Mouse (Mus musculus): ENCODE measurements around the gene Acr. TPM values are rescaled to one million over a fixed set of nuclear protein-coding genes. Genes with fewer than 3 reads are reported as not detected.

Gene Acr
- polyA plus RNA-seq (2015; fragmentation: Nextera tagmentation; extraction: Ambion mirVana) = 1.6 and 1.8 TPM in 2 replicates

DNA sequence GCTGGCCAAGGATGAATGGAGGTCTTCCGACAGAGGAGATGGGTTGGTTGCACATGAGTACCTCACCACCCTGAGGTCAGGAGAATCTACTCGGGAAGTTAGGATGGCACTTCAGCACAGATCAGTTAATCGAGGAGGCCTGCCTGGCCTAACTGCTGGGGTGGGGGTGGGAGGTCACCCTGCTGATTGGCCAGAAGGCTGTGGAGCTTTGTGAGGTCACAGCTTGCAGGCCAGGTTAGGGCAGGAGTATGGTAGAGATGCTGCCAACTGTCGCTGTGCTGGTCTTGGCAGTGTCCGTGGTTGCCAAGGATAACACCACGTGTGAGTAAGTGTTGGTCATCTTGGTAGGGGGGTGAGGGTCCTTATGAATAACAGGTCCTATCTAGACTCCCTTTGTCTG is at the start of gene Acr:
Gene Acr (plus strand): TSS at position 213 of the 400 bp plus-strand sequence.
- no peak within 1 kb of the TSS for H3K4me2 ChIP-seq (ENCODE audit: low read length)
- H3K27ac ChIP-seq (ENCODE audit: low read length) = no peak within 1 kb of the TSS
- no peak for ATAC-seq
- H3K36me3 ChIP-seq (ENCODE audit: control insufficient read depth, insufficient read depth, low read length) = no peaks in the 10 kb centered on the region
- no peaks in the 10 kb centered on the region for H3K4me1 ChIP-seq (ENCODE audit: control insufficient read depth, insufficient read depth, low read length)
- no peak within 1 kb of the TSS for H3K4me3 ChIP-seq (ENCODE audit: low read depth, low read length)
- H3K9me3 ChIP-seq (replicated peaks; ENCODE audit: control insufficient read depth, low read length, poor library complexity, severe bottlenecking) = no peaks in the 10 kb centered on the region
- H3K9ac ChIP-seq (ENCODE audit: low read depth, low read length) = no peak within 1 kb of the TSS
- no peaks in the 10 kb centered on the region for H3K27me3 ChIP-seq (ENCODE audit: control insufficient read depth, insufficient read depth, low read depth, low read length)
- 88% methylated on average over 6 of the region's 6 CpGs for WGBS

DNA sequence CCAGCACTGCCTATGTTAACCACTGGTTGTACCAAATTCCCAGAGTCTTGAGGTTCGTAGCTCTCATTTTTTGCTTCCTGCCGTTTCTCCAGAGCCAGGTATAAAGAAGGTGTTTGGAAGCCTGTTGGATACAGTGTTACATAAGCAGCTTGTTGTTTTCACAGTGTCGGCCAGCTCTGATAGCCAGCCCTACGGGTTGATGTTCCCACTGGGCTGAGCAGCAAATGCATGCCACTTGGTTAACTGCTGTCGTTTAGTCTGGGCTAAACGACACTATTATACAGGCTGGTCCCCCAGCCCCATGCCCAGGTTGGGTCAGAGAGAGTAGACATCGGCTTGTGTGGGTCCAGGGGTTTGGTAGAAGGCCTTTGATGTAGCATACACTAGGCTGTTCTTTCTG is 46.2 kb upstream of the Acr start:
- Histone ChIP-seq H3K9ac (ENCODE audit: low read depth, low read length) (no peak overlapping the region), H3K9me3 (replicated peaks; ENCODE audit: control insufficient read depth, low read length, poor library complexity, severe bottlenecking) (no peaks in the 10 kb centered on the region), H3K4me3 (ENCODE audit: low read depth, low read length) (no peak overlapping the region), H3K27ac (ENCODE audit: low read length) (no peak overlapping the region), H3K4me1 (ENCODE audit: control insufficient read depth, insufficient read depth, low read length) (no peaks in the 10 kb centered on the region), H3K36me3 (ENCODE audit: control insufficient read depth, insufficient read depth, low read length) (peaks cover 3% of the 10 kb centered on the region; the same call in 1 of the 2 replicates), H3K27me3 (ENCODE audit: control insufficient read depth, insufficient read depth, low read depth, low read length) (no peaks in the 10 kb centered on the region), H3K4me2 (ENCODE audit: low read length) (no peak overlapping the region)
- 85% methylated on average over 7 of the region's 7 CpGs for WGBS
- ATAC-seq = no peak

- 89% methylated on average over 10 of the region's 10 CpGs for WGBS
- no peak overlapping the region; the same call in 1 of the 2 replicates for H3K4me3 ChIP-seq (ENCODE audit: low read depth, low read length)
- no peak for ATAC-seq
- H3K27me3 ChIP-seq (ENCODE audit: control insufficient read depth, insufficient read depth, low read depth, low read length) = no peaks in the 10 kb centered on the region
- H3K36me3 ChIP-seq (ENCODE audit: control insufficient read depth, insufficient read depth, low read length) = peaks cover 3% of the 10 kb centered on the region; the same call in 1 of the 2 replicates
- peak overlapping the region; percentile 97 for H3K4me2 ChIP-seq (ENCODE audit: low read length)
- no peak overlapping the region for H3K27ac ChIP-seq (ENCODE audit: low read length)
- no peak overlapping the region; the same call in 1 of the 2 replicates for H3K9ac ChIP-seq (ENCODE audit: low read depth, low read length)
- H3K9me3 ChIP-seq (replicated peaks; ENCODE audit: control insufficient read depth, low read length, poor library complexity, severe bottlenecking) = no peaks in the 10 kb centered on the region
- H3K4me1 ChIP-seq (ENCODE audit: control insufficient read depth, insufficient read depth, low read length) = no peaks in the 10 kb centered on the region
These were observed 45.4 kb upstream of the Acr start for GRCm38 (mm10) chr15:89522566-89523282.

DNA sequence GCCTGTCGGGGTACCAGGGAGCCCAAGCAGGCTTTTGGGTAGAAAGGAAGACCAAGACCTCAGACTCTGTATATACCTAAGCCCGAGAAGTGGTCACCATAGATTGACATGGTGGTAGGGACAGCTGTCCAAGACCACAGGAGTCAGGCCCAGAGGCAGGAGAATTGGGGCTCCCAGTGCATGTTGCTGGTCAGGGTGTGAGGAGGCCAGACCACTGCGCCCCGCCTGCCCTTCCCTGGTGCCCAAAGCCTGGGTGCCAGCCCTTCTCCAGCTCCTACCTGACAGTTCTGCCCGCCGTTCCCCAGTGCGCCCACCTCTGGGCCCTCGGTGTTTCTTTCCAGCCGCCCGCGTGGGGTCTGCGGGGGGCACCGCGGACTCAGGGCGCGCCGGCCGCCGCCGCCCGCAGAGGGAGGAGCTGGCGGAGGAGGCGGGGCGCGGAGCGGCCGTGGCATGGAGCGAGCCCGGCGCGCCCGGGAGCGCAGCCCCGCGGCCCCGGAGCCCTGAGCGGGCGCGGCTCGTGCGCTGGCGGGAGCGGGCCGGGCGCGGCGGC is 44.8 kb upstream of the Acr start:
- peak overlapping the region; percentile 97 for H3K4me2 ChIP-seq (ENCODE audit: low read length)
- ATAC-seq = peak; percentile 40; the same call in 1 of the 2 replicates
- H3K36me3 ChIP-seq (ENCODE audit: control insufficient read depth, insufficient read depth, low read length) = peaks cover 3% of the 10 kb centered on the region; the same call in 1 of the 2 replicates
- H3K27me3 ChIP-seq (ENCODE audit: control insufficient read depth, insufficient read depth, low read depth, low read length) = no peaks in the 10 kb centered on the region
- no peak overlapping the region for H3K27ac ChIP-seq (ENCODE audit: low read length)
- H3K9me3 ChIP-seq (replicated peaks; ENCODE audit: control insufficient read depth, low read length, poor library complexity, severe bottlenecking) = no peaks in the 10 kb centered on the region
- 10% methylated on average over 16 of the region's 47 CpGs for WGBS
- no peaks in the 10 kb centered on the region for H3K4me1 ChIP-seq (ENCODE audit: control insufficient read depth, insufficient read depth, low read length)
- H3K4me3 ChIP-seq (ENCODE audit: low read depth, low read length) = peak overlapping the region; percentile 52
- H3K9ac ChIP-seq (ENCODE audit: low read depth, low read length) = peak overlapping the region; percentile 64

- no peaks in the 10 kb centered on the region for H3K4me1 ChIP-seq (ENCODE audit: control insufficient read depth, insufficient read depth, low read length)
- H3K9ac ChIP-seq (ENCODE audit: low read depth, low read length) = peak overlapping the region; percentile 64
- H3K27ac ChIP-seq (ENCODE audit: low read length) = no peak overlapping the region
- peak; percentile 29; the same call in 1 of the 2 replicates for ATAC-seq
- WGBS = 6% methylated on average over 51 of the region's 52 CpGs
- no peaks in the 10 kb centered on the region for H3K27me3 ChIP-seq (ENCODE audit: control insufficient read depth, insufficient read depth, low read depth, low read length)
- H3K36me3 ChIP-seq (ENCODE audit: control insufficient read depth, insufficient read depth, low read length) = peaks cover 3% of the 10 kb centered on the region; the same call in 1 of the 2 replicates
- no peaks in the 10 kb centered on the region for H3K9me3 ChIP-seq (replicated peaks; ENCODE audit: control insufficient read depth, low read length, poor library complexity, severe bottlenecking)
- H3K4me3 ChIP-seq (ENCODE audit: low read depth, low read length) = peak overlapping the region; percentile 52
- peak overlapping the region; percentile 97 for H3K4me2 ChIP-seq (ENCODE audit: low read length)
These were observed 44.0 kb upstream of the Acr start for GRCm38 (mm10) chr15:89524001-89524571.

DNA sequence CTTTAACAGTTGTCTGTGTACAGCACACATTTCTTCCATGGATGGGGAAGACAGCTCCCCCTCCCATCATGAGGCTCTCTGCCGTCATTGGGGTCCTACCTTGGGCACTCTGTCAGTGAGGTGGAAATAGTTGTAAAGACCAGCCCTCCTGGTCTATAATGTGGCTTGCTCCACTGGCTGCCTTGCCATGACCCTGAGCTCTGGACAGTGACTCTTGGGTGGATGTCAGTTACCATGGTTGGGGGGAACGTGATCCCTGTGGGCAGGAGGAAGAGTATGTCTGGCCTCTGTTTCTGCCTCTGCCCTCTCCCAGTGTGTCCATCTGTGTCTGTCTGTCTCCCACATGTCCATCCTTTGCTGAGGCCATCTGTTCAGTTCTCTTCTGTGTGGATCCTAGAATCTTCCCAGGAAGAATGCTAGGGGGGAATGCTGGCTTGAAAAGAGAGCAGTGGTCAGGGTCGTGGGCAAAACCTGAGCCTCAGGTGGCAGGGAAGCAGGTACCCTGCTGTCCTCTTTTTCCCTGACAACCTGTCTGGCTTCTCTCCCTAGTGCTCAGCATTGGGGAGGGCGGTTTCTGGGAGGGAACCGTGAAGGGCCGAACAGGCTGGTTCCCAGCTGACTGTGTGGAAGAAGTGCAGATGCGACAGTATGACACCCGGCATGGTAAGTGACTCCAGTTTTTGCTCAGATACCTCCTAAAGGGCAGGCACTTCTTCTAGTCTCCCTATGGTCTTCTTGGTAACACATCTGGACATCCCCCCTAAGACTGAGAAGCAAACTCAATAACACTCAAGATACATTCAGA is 43.3 kb upstream of the Acr start:
- ATAC-seq = no peak
- Histone ChIP-seq H3K4me3 (ENCODE audit: low read depth, low read length) (peak overlapping the region; percentile 52), H3K4me1 (ENCODE audit: control insufficient read depth, insufficient read depth, low read length) (no peaks in the 10 kb centered on the region), H3K9ac (ENCODE audit: low read depth, low read length) (peak overlapping the region; percentile 64), H3K36me3 (ENCODE audit: control insufficient read depth, insufficient read depth, low read length) (peaks cover 3% of the 10 kb centered on the region; the same call in 1 of the 2 replicates), H3K9me3 (replicated peaks; ENCODE audit: control insufficient read depth, low read length, poor library complexity, severe bottlenecking) (no peaks in the 10 kb centered on the region), H3K27me3 (ENCODE audit: control insufficient read depth, insufficient read depth, low read depth, low read length) (no peaks in the 10 kb centered on the region), H3K27ac (ENCODE audit: low read length) (no peak overlapping the region), H3K4me2 (ENCODE audit: low read length) (peak overlapping the region; percentile 97)
- WGBS = 67% methylated on average over 8 of the region's 8 CpGs

DNA sequence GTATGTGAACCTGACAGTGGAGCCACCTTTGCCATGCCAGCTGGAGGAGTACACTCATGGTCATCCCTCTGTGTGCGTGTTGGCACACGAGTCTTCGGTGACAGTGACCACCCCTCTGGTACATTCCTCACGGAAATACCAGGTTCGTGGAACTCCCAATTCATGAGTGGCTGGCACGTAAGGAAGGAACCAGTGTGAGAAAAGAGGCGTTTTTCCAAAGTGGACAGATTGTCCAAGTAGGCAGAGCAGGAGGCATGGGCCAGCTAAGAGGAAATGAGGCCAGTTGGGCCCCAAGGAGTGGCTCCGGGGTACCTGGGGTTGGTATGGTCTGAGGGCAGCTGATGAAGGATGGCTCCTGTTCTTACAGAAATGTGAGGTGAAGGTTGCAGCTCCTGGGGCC is 42.7 kb upstream of the Acr start:
- no peaks in the 10 kb centered on the region for H3K9me3 ChIP-seq (replicated peaks; ENCODE audit: control insufficient read depth, low read length, poor library complexity, severe bottlenecking)
- WGBS = 96% methylated on average over 8 of the region's 8 CpGs

DNA sequence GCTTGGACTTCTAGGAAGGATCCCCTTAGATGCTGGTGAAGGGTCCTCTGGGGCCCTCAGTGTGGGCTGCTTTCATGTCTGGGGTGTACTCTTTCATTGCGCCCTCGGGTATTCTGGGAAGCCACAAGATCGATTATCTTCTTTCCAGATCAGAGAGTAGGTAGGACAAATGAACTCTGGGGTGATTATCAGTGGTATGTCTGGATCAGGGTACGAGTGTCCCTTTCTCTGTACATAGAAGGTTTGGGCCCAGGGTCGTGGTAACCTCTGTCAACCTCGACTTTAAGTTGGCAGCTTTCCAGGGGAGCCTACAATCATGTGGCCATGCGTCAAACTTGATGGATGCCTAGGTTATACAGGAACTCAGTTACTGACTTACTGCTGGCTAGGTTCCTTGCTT is 42.2 kb upstream of the Acr start:
- H3K9me3 ChIP-seq (replicated peaks; ENCODE audit: control insufficient read depth, low read length, poor library complexity, severe bottlenecking) = no peaks in the 10 kb centered on the region
- WGBS = 80% methylated on average over 7 of the region's 7 CpGs
- H3K9ac ChIP-seq (ENCODE audit: low read depth, low read length) = no peak overlapping the region
- H3K4me1 ChIP-seq (ENCODE audit: control insufficient read depth, insufficient read depth, low read length) = no peaks in the 10 kb centered on the region
- H3K4me3 ChIP-seq (ENCODE audit: low read depth, low read length) = no peak overlapping the region
- ATAC-seq = no peak
- peaks cover 3% of the 10 kb centered on the region; the same call in 1 of the 2 replicates for H3K36me3 ChIP-seq (ENCODE audit: control insufficient read depth, insufficient read depth, low read length)
- no peak overlapping the region for H3K4me2 ChIP-seq (ENCODE audit: low read length)
- H3K27ac ChIP-seq (ENCODE audit: low read length) = no peak overlapping the region
- no peaks in the 10 kb centered on the region for H3K27me3 ChIP-seq (ENCODE audit: control insufficient read depth, insufficient read depth, low read depth, low read length)

More for the DNA sequence above, 42.7 kb upstream of the Acr start:
- ATAC-seq = no peak
- no peak overlapping the region for H3K4me2 ChIP-seq (ENCODE audit: low read length)
- no peaks in the 10 kb centered on the region for H3K27me3 ChIP-seq (ENCODE audit: control insufficient read depth, insufficient read depth, low read depth, low read length)
- H3K36me3 ChIP-seq (ENCODE audit: control insufficient read depth, insufficient read depth, low read length) = peaks cover 3% of the 10 kb centered on the region; the same call in 1 of the 2 replicates
- H3K27ac ChIP-seq (ENCODE audit: low read length) = no peak overlapping the region
- H3K9ac ChIP-seq (ENCODE audit: low read depth, low read length) = no peak overlapping the region
- no peaks in the 10 kb centered on the region for H3K4me1 ChIP-seq (ENCODE audit: control insufficient read depth, insufficient read depth, low read length)
- H3K4me3 ChIP-seq (ENCODE audit: low read depth, low read length) = no peak overlapping the region
